Mouse (Mus musculus): Measurements from ENCODE around the gene Csn1s2a. TPM values are rescaled to one million over a fixed set of nuclear protein-coding genes. Genes with fewer than 3 reads are reported as not detected.

The Csn1s2a gene
- polyA plus RNA-seq (2012; rRNA removed; ENCODE audit: low replicate concordance): not detected in 2 replicates

GRCm38 (mm10) chr5:87774267-87774666 lies at the start of gene Csn1s2a:
Gene Csn1s2a, plus strand, starts transcription at chr5:87774567.

GRCm38 (mm10) chr5:87807782-87808181 lies 33.4 kb downstream of the Csn1s2a start, which contains the start of gene Csn1s2b:
Gene Csn1s2b, plus strand, starts transcription at chr5:87808082.

DNA sequence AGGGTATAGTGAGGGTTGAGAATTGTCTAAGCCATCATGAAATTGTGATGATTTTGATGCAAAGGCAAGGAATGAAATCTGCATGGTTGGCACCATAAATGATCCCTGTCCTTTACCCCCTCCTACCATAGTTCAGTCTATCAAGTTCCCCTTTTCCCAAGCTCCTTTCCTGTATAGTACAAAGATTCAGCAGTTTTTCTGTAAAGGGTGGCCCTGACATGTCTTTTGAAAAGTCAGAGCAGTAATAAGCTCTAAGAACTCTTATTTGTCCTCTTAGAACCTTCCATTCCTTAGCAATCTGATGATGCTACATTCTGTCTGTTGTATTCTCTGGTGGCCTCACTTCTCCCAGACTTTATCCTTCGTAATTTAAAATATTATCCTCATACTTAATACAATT lies 51.0 kb downstream of the Csn1s2a start, which contains the start of gene Prr27:
Gene Prr27 (plus strand): TSS at position 301 of the 400 bp plus-strand sequence.

Other genes starting within 250 kb of the Csn1s2a start
- gene Sult1b1, start 236.4 kb upstream of the Csn1s2a start, polyA plus RNA-seq (2012; rRNA removed; ENCODE audit: low replicate concordance): not detected in 2 replicates
- not detected in 2 replicates for gene Sult1d1, start 205.5 kb upstream of the Csn1s2a start, polyA plus RNA-seq (2012; rRNA removed; ENCODE audit: low replicate concordance)
- not detected in 2 replicates for gene Sult1e1, start 183.0 kb upstream of the Csn1s2a start, polyA plus RNA-seq (2012; rRNA removed; ENCODE audit: low replicate concordance)
- gene Csn1s1, start 108.4 kb upstream of the Csn1s2a start, polyA plus RNA-seq (2012; rRNA removed; ENCODE audit: low replicate concordance): 0.13 TPM in 1 of 2 replicates, not detected in the other
- 0.10 and 0.30 TPM in 2 replicates for gene Csn2, start 74.9 kb upstream of the Csn1s2a start, polyA plus RNA-seq (2012; rRNA removed; ENCODE audit: low replicate concordance)
- gene Csn1s2b, start 33.5 kb downstream of the Csn1s2a start, polyA plus RNA-seq (2012; rRNA removed; ENCODE audit: low replicate concordance): not detected in 2 replicates
- gene Prr27, start 51.1 kb downstream of the Csn1s2a start, polyA plus RNA-seq (2012; rRNA removed; ENCODE audit: low replicate concordance): not detected in 2 replicates
- gene Odam, start 110.5 kb downstream of the Csn1s2a start, polyA plus RNA-seq (2012; rRNA removed; ENCODE audit: low replicate concordance): not detected in 2 replicates
- 43.5 and 106 TPM in 2 replicates for gene Csn3, start 151.0 kb downstream of the Csn1s2a start, polyA plus RNA-seq (2012; rRNA removed; ENCODE audit: low replicate concordance)
- gene 2310003L06Rik, start 194.9 kb downstream of the Csn1s2a start, polyA plus RNA-seq (2012; rRNA removed; ENCODE audit: low replicate concordance): not detected in 2 replicates
- gene Gm28434, start 194.9 kb downstream of the Csn1s2a start, polyA plus RNA-seq (2012; rRNA removed; ENCODE audit: low replicate concordance): not detected in 2 replicates
- not detected in 2 replicates for gene Cabs1, start 204.9 kb downstream of the Csn1s2a start, polyA plus RNA-seq (2012; rRNA removed; ENCODE audit: low replicate concordance)
- gene Smr3a, start 228.0 kb downstream of the Csn1s2a start, polyA plus RNA-seq (2012; rRNA removed; ENCODE audit: low replicate concordance): not detected in 2 replicates